Mouse (Mus musculus) hindbrain, embryonic 13.5 days (tissue): ENCODE results near the gene Gm28308. TPM values are rescaled to one million over a fixed set of nuclear protein-coding genes. Genes with fewer than 3 reads are reported as not detected.

Experiments
- ATAC-seq: fragments of 200-750 bp; cut with Nextera tagmentation; 2 replicates; pipeline ENCODE4 v1.8.0; 2017; ENCODE audit warnings: moderate TSS enrichment; ENCODE audit not compliant: low FRiP score
- H3K27ac ChIP-seq: fragments of 300-500 bp; sonication (generic); 2 replicates; pipeline ENCODE4 v1.5.1; 2015; ENCODE audit warnings: inconsistent platforms, mild to moderate bottlenecking, moderate library complexity
- H3K27me3 ChIP-seq: fragments of 300-500 bp; sonication (generic); 2 replicates; pipeline ENCODE4 v1.6.1; 2015; ENCODE audit warnings: mild to moderate bottlenecking, inconsistent platforms
- H3K36me3 ChIP-seq: fragments of 300-500 bp; sonication (generic); 2 replicates; pipeline ENCODE4 v1.6.1; 2015; ENCODE audit warnings: mild to moderate bottlenecking, inconsistent platforms
- H3K4me1 ChIP-seq: fragments of 300-500 bp; sonication (generic); replicated peaks from 2 replicates; pipeline ENCODE4 v1.6.1; 2015; ENCODE audit warnings: inconsistent platforms
- H3K4me2 ChIP-seq: fragments of 300-500 bp; sonication (generic); 2 replicates; pipeline ENCODE4 v1.6.1; 2015; ENCODE audit warnings: inconsistent platforms, mild to moderate bottlenecking, moderate library complexity
- H3K4me3 ChIP-seq: fragments of 300-500 bp; sonication (generic); 2 replicates; pipeline ENCODE4 v1.5.1; 2015; ENCODE audit warnings: mild to moderate bottlenecking, inconsistent platforms
- H3K9ac ChIP-seq: fragments of 300-500 bp; sonication (generic); 2 replicates; pipeline ENCODE4 v1.6.1; 2015; ENCODE audit warnings: mild to moderate bottlenecking, inconsistent platforms
- H3K9me3 ChIP-seq: fragments of 300-500 bp; sonication (generic); 2 replicates; pipeline ENCODE4 v1.6.1; 2016; ENCODE audit warnings: inconsistent platforms
- WGBS: fragments of 180-500 bp; shearing (Covaris S2); methylation state at CpG from one replicate; pipeline ENCODE4 v1.1.7; 2015; 5-methylcytosine and 5-hydroxymethylcytosine counted together
- polyA plus RNA-seq: library from polyadenylated mRNA; unstranded; fragments of >200 nt; fragmentation: Nextera tagmentation; extraction: Ambion mirVana; gene quantifications from 2 replicates; pipeline ENCODE4 v1.2.1, GENCODE M21; 2015

Gene Gm28308
- polyA plus RNA-seq, 1 experiment from 2014 or later = not detected

- H3K27me3 ChIP-seq = peaks cover 98% of the 10 kb centered on the region
- no peak overlapping the region for H3K4me3 ChIP-seq
- no peak for ATAC-seq
- no peak overlapping the region for H3K4me2 ChIP-seq
- 1% methylated on average over 12 of the region's 12 CpGs for WGBS
- no peak overlapping the region for H3K27ac ChIP-seq
- 0 out of 2 replicates have a peak, but pooled peaks cover 10% of the 10 kb centered on the region for H3K4me1 ChIP-seq
- H3K9ac ChIP-seq = no peak overlapping the region
- no peaks in the 10 kb centered on the region for H3K36me3 ChIP-seq
- no peaks in the 10 kb centered on the region for H3K9me3 ChIP-seq
These were observed 30.6 kb upstream of the Gm28308 start for GRCm38 (mm10) chr6:52243681-52244121.

GRCm38 (mm10) chr6:52242801-52243332 is 29.7 kb upstream of the Gm28308 start:
- Histone ChIP-seq H3K4me2 (no peak overlapping the region), H3K27ac (no peak overlapping the region)

GRCm38 (mm10) chr6:52241001-52241621 is 28.0 kb upstream of the Gm28308 start:
- no peak overlapping the region for H3K4me2 ChIP-seq
- H3K36me3 ChIP-seq = no peaks in the 10 kb centered on the region
- WGBS = 3% methylated on average over 9 of the region's 9 CpGs
- ATAC-seq = no peak
- no peaks in the 10 kb centered on the region for H3K9me3 ChIP-seq
- 0 out of 2 replicates have a peak, but pooled peaks cover 10% of the 10 kb centered on the region for H3K4me1 ChIP-seq
- no peak overlapping the region for H3K4me3 ChIP-seq
- H3K27ac ChIP-seq = no peak overlapping the region
- peaks cover 98% of the 10 kb centered on the region for H3K27me3 ChIP-seq
- no peak overlapping the region for H3K9ac ChIP-seq

More at GRCm38 (mm10) chr6:52242801-52243332, 29.7 kb upstream of the Gm28308 start:
- no peak for ATAC-seq
- Histone ChIP-seq H3K4me1 (0 out of 2 replicates have a peak, but pooled peaks cover 10% of the 10 kb centered on the region), H3K27me3 (peaks cover 98% of the 10 kb centered on the region), H3K9ac (no peak overlapping the region), H3K9me3 (no peaks in the 10 kb centered on the region), H3K4me3 (no peak overlapping the region), H3K36me3 (no peaks in the 10 kb centered on the region)
- 1% methylated on average over 4 of the region's 4 CpGs for WGBS

- no peak for ATAC-seq
These were observed 27.4 kb upstream of the Gm28308 start, which contains the start of gene Hoxa10 for GRCm38 (mm10) chr6:52240389-52241000. Gene Hoxa10, minus strand, starts transcription at chr6:52240854.

GRCm38 (mm10) chr6:52239625-52240388 is 26.7 kb upstream of the Gm28308 start:
- under 1% methylated on average over 30 of the region's 30 CpGs for WGBS
- peak overlapping the region; percentile 12; the same call in 1 of the 2 replicates for H3K4me3 ChIP-seq
- H3K36me3 ChIP-seq = no peaks in the 10 kb centered on the region
- no peak overlapping the region for H3K27ac ChIP-seq
- 0 out of 2 replicates have a peak, but pooled peaks cover 5% of the 10 kb centered on the region for H3K4me1 ChIP-seq
- no peak overlapping the region for H3K4me2 ChIP-seq
- no peaks in the 10 kb centered on the region for H3K9me3 ChIP-seq
- no peak overlapping the region for H3K9ac ChIP-seq
- no peak for ATAC-seq
- H3K27me3 ChIP-seq = peaks cover 98% of the 10 kb centered on the region

More at GRCm38 (mm10) chr6:52240389-52241000, 27.4 kb upstream of the Gm28308 start, which contains the start of gene Hoxa10:
- peak within 1 kb of the TSS; percentile 12; the same call in 1 of the 2 replicates for H3K4me3 ChIP-seq
- no peaks in the 10 kb centered on the region for H3K36me3 ChIP-seq
- 0 out of 2 replicates have a peak, but pooled peaks cover 10% of the 10 kb centered on the region for H3K4me1 ChIP-seq
- H3K27me3 ChIP-seq = peaks cover 98% of the 10 kb centered on the region
- no peak within 1 kb of the TSS for H3K9ac ChIP-seq
- WGBS = under 1% methylated on average over 35 of the region's 35 CpGs
- H3K4me2 ChIP-seq = no peak within 1 kb of the TSS
- no peaks in the 10 kb centered on the region for H3K9me3 ChIP-seq
- no peak within 1 kb of the TSS for H3K27ac ChIP-seq

- no peak for ATAC-seq
These were observed 25.8 kb upstream of the Gm28308 start for GRCm38 (mm10) chr6:52238976-52239375.

GRCm38 (mm10) chr6:52238155-52238545 is 25.0 kb upstream of the Gm28308 start:
- H3K36me3 ChIP-seq = no peaks in the 10 kb centered on the region
- no peak overlapping the region for H3K4me3 ChIP-seq
- H3K4me1 ChIP-seq = 0 out of 2 replicates have a peak, but pooled peaks cover 5% of the 10 kb centered on the region
- no peak overlapping the region for H3K9ac ChIP-seq
- 4% methylated on average over 7 of the region's 7 CpGs for WGBS
- ATAC-seq = no peak
- H3K27me3 ChIP-seq = peaks cover 98% of the 10 kb centered on the region
- no peak overlapping the region for H3K4me2 ChIP-seq
- H3K9me3 ChIP-seq = no peaks in the 10 kb centered on the region
- H3K27ac ChIP-seq = no peak overlapping the region

More at GRCm38 (mm10) chr6:52238976-52239375, 25.8 kb upstream of the Gm28308 start:
- WGBS = 3% methylated on average over 7 of the region's 7 CpGs
- H3K27ac ChIP-seq = no peak overlapping the region
- H3K4me1 ChIP-seq = 0 out of 2 replicates have a peak, but pooled peaks cover 5% of the 10 kb centered on the region
- no peaks in the 10 kb centered on the region for H3K9me3 ChIP-seq
- no peak overlapping the region for H3K4me3 ChIP-seq
- H3K9ac ChIP-seq = no peak overlapping the region
- H3K4me2 ChIP-seq = no peak overlapping the region
- no peaks in the 10 kb centered on the region for H3K36me3 ChIP-seq
- H3K27me3 ChIP-seq = peaks cover 98% of the 10 kb centered on the region

GRCm38 (mm10) chr6:52237346-52238154 is 24.4 kb upstream of the Gm28308 start:
- no peak overlapping the region for H3K9ac ChIP-seq
- no peak for ATAC-seq
- H3K27me3 ChIP-seq = peaks cover 98% of the 10 kb centered on the region
- WGBS = 11% methylated on average over 10 of the region's 10 CpGs
- H3K36me3 ChIP-seq = no peaks in the 10 kb centered on the region
- no peaks in the 10 kb centered on the region for H3K9me3 ChIP-seq
- H3K27ac ChIP-seq = no peak overlapping the region
- no peak overlapping the region for H3K4me2 ChIP-seq
- H3K4me3 ChIP-seq = no peak overlapping the region
- 0 out of 2 replicates have a peak, but pooled peaks cover 5% of the 10 kb centered on the region for H3K4me1 ChIP-seq

GRCm38 (mm10) chr6:52236806-52237205 is 23.7 kb upstream of the Gm28308 start:
- Histone ChIP-seq H3K36me3 (no peaks in the 10 kb centered on the region), H3K9me3 (no peaks in the 10 kb centered on the region), H3K4me3 (no peak overlapping the region), H3K4me2 (no peak overlapping the region), H3K9ac (no peak overlapping the region), H3K27me3 (peaks cover 98% of the 10 kb centered on the region), H3K4me1 (0 out of 2 replicates have a peak, but pooled peaks cover 5% of the 10 kb centered on the region), H3K27ac (no peak overlapping the region)
- 9% methylated on average over 3 of the region's 3 CpGs for WGBS
- ATAC-seq = no peak

GRCm38 (mm10) chr6:52235866-52236265 is 22.7 kb upstream of the Gm28308 start:
- Histone ChIP-seq H3K9me3 (no peaks in the 10 kb centered on the region), H3K4me1 (0 out of 2 replicates have a peak, but pooled peaks cover 5% of the 10 kb centered on the region), H3K4me2 (no peak overlapping the region), H3K27ac (no peak overlapping the region), H3K27me3 (peaks cover 94% of the 10 kb centered on the region), H3K36me3 (no peaks in the 10 kb centered on the region), H3K4me3 (no peak overlapping the region), H3K9ac (no peak overlapping the region)
- 20% methylated on average over 6 of the region's 6 CpGs for WGBS
- no peak for ATAC-seq

GRCm38 (mm10) chr6:52235267-52235666 is 22.1 kb upstream of the Gm28308 start:
- Histone ChIP-seq H3K4me2 (no peak overlapping the region), H3K4me1 (0 out of 2 replicates have a peak, but pooled peaks cover 2% of the 10 kb centered on the region), H3K36me3 (no peaks in the 10 kb centered on the region), H3K9ac (no peak overlapping the region), H3K4me3 (no peak overlapping the region), H3K9me3 (no peaks in the 10 kb centered on the region), H3K27ac (no peak overlapping the region), H3K27me3 (peaks cover 94% of the 10 kb centered on the region)
- no peak for ATAC-seq
- WGBS = 25% methylated on average over 9 of the region's 9 CpGs
